Mouse (Mus musculus): ENCODE measurements around the gene Atp6v1g3.
A peak's percentile ranks its signal among the peaks of the same experiment; 100 is the strongest.

The Atp6v1g3 gene

DNA sequence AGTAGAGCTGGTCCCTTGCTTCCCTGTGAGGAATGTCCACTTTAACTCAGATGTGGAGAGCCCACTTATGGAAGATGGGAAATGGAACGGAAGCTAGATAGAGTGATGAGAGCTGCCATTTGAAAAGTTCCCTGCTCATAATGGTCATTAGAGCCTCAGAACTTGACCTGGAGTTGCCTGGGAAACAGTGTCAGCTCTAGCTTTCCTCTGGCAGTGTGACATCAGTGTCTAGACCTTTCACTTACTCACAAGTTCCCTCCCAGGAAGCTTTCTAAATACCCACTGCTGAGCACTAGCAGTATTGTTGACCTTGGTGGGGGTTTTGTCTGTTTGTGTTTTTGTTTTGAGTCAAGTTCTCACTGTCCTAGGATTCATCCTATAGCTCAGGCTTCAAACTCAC, 15.2 kb downstream of the Atp6v1g3 start:
- DNase-seq (ENCODE audit: extremely low read depth, low read depth), result no peak

DNA sequence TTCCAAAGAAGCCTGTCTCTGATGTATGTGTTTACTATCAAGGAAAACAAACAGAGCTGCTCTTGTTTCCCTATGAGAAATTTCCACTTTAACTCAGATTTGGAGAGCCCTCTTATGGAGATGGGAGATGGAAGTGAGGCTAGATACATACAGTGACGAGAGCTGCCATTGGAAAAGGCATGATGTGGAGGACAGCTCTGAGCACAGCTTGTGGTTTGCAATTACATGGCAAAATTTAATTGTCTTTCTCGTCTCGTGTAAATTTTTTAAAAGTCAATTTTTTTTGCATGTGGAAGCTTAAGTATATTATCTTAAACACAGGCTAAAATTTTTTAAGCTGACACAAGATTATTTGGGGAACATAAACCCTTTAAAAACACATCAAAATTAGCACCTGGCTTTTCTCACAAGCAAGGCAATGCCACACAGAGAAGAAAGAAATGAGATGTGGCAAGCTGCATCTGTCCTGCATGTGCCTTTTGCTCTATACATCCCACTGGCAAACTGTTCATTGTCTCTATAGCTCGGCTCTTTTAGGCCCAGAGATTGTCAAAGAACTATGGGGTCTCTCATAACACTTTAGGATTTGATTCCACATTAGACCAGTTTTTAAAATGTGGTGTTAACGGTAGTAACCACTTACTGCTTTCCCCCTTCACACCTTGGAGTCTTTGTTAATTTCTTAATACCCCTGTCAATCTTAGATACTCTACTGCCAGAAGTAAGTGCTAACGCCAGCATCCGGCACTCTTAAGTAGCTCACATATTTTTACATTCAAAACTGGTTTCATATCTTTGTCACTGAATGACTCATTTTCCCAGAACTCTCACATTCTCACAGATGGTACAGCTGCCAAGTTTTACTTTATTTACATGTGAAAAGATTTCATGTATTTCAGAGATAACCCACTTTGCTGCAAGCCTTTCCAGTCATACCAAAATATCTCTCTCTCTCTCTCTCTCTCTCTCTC, 16.2 kb downstream of the Atp6v1g3 start:
- DNase-seq (ENCODE audit: extremely low read depth, low read depth), result no peak

DNA sequence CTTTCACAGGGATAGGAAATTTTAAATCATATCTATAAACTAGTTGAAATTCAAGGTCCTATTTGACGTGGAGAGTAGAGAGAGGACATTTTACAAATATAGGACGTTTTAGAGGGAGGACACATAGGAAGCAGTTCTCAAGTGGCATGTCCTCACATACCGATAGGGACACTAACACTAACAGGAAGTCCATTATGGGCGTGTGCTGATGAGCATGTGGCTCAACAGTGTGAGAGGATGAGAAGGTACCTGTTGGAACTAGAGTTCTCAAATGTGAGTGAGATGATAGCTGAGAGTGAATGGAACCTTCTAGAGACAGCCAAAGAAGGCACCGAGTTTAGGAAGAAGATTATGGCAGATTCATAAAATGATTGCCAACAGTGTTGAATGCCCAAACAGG, 17.9 kb downstream of the Atp6v1g3 start:
- no peak for DNase-seq (ENCODE audit: extremely low read depth, low read depth)

DNA sequence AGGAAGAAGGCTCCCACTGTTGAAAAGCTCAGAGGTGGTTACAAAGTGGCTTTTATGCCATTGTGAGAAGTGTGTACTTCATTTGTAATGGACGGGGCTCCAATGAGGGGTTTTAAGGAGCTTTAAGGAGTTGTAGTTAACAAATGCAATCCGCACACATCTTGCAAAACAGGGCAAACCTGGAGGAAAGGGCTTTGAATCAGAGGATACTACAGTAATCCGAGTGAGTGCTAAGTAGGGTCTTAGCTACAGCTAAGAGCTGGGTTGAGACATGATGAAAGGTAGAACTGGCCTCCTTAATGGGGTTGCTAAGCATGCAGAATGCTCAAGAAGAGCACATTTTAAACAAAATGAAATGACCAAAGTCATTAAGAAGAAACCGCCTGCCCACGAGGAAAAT, 20.9 kb downstream of the Atp6v1g3 start:
- DNase-seq (ENCODE audit: extremely low read depth, low read depth), result no peak

DNA sequence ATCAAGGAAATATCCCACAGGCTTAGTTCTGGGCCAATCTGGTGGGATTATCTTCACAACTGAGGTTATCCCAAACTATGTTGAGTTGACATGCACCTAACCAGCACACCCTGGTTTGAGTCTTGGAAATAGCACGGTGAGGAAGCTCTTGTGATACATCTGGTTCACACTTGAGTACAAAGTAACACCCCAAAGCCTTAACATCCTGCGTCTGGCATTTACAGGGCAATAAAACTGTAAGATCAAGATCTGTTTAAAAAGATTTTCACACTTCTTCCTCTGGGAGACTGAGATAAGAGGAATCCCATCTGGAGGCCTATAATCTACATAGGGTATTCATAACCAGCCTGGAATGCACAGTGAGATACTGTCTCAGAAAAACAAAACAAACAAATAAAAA, 24.6 kb downstream of the Atp6v1g3 start:
- DNase-seq (ENCODE audit: extremely low read depth, low read depth), result no peak

DNA sequence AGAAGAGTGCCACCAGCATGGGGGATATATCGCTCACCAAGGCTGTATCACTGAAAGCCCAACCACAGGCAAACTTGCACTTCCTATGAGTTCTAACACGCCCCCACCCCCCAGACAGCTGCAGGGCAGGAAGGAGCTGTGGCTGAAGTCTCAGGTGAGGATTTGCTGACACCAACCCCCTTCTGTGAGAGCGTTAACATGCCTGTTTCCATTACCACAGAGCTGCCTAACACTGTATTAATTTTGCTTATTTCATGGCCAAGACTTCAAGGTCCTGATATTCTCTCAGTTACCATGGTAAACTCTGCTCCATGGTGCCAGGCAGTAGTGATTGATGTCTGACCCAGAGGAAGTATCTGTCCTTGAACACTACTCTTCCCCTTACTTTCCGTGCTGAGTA, 26.0 kb downstream of the Atp6v1g3 start:
- DNase-seq (ENCODE audit: extremely low read depth, low read depth), result no peak

DNA sequence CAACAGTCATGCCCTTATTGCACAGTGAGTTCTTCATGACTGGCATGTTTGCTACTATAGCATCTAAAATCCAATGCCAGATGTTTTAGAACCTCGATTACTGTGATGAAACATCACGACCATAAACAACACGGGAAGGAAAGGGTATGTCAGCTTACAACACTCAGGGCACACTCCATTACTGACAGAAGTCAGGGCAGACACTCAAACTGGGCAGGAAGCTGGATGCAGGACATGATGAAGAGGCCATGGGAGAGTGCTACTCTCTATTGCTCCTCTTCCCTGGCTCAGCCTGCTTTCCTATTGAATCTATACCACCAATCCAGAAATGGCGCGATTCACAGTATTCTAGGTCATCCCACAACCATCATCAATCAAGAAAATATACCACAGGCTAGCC, 28.4 kb downstream of the Atp6v1g3 start:
- no peak for DNase-seq (ENCODE audit: extremely low read depth, low read depth)

DNA sequence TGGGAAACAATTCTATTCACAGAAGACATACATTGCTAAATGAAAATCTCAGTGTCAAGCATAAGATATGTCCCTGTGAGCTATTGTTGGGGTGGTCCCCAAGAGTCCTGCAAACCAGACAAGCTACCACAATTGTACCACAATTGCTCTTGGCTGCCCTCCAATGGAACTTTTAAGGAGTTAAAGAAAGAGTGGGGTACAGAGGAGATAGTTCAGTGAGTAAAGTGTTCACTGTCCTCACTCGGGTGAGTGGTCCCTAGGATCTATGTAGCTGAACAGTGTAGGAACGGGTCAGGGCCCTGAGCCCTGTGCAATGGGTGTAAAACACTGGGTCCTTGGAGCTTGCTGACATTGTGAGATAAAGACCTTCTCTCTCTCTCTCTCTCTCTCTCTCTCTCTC, 29.2 kb downstream of the Atp6v1g3 start:
- no peak for DNase-seq (ENCODE audit: extremely low read depth, low read depth)

DNA sequence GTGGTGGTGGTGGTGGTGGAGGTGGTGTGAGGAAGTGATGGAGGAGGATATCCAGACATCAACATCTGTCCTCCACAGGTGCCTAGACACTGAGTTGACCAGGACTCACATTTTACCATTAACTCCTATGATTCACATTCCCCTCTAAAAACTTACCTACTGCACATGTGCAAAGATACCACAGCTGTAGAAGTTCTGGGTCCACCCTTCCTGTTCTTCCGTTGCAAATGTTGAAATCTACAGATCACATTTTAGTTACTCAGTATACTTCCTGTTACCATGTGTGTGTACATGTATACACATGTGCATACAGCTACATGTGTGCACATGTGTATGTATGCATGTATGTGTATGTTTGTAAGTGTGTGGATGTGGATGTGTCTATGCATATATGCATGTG, 29.8 kb downstream of the Atp6v1g3 start:
- no peak for DNase-seq (ENCODE audit: extremely low read depth, low read depth)

DNA sequence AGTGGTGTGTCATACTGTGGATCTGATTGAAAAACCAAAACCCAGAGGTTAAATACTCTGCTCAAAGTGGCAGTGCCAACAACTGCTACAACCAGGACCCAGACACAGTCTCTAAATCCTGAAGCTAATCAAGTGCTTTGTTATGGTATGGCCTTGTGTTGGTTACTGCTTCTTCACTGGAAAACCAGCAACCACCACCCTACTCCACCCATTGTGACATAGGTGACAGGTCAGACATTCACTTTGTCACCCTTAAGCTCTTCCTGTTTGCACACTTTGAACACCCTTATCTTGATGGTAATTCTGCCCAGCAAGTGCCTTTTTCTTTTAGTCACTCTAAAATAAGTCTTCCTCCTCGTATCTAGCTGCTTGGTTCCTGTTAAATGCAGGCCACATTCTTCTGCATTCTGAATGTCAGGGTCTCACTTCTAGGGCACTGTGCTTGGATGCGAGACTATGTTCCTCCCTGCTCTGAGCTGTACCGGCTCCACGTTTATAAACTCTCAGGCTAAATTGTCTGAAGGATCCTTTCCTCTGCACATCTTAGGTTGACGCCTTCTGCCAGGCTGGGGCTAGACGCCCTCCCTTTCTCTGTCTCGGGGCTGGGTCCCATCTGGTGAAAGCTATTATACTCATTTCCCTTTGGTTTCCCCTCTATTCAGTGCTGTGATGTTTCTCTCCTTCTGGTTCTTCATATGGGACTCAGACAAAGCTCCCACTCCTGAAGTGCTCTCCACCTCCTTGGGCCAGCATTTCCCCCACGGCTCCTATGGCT, 30.8 kb downstream of the Atp6v1g3 start:
- DNase-seq (ENCODE audit: extremely low read depth, low read depth), result no peak

DNA sequence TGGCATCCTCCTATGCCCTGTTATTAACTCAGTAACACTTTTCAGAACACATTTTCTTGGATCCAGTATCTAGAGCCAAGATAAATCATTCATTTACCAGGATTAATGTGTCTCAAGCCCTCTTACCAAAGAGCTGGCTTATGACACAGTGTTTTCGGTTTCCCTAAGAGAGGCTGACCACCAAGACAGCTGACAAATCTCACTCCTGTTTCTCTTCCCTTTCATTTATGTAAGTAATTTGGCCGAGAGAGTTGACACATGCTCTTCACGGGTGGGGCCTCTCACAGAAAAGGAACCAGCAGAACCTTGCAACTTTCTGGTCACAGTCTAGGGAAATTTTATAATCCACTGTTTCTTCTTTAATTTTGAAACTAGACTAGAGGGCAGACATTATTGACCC, 49.1 kb downstream of the Atp6v1g3 start:
- DNase-seq (ENCODE audit: extremely low read depth, low read depth), result no peak

DNA sequence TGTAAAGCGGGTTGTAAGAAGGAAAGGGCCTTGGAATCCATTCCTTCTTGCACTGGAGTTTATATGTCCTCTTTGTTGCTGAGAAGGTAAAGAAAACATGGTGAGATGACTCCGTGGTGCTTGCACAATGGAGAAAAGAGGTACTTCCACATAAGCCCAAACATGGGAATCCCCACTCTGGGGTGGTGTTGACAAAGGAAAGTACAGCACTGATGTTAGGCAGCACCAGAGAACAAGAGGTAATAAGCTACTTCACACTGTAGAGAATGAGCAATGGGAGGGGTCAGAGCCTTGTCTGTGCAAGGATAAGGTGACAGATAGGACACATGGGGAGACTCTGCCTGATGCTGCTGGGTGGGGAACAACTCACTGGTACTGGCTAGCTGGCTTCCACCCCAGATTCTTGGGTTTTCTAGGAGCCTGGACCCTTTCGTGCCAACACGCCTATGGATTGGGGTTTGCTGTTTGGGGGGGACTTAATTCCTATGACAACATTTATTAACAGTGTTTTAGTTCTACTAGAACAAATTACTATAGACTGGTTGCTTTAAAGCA, 49.6 kb downstream of the Atp6v1g3 start:
- no peak for DNase-seq (ENCODE audit: extremely low read depth, low read depth)

DNA sequence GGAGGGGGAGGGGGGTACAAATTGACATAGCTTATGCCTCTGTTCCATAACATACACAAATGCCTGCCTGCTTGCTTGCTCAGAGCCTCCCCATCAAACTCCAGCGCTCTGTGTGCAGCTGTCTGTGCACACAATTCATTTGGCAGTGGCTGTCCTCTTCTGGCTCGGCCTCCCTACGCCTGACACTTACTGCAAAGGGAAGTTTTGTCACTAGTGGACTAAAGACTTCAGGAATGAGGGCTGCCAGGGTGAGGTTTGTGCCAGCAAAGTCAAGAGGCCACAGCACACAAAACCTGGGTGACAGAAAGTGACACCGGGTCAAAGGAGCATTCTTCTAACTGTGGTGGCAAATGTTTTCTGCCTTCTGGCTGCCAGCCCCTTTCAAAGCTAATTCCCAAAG, 52.6 kb downstream of the Atp6v1g3 start:
- no peak for DNase-seq (ENCODE audit: extremely low read depth, low read depth)

DNA sequence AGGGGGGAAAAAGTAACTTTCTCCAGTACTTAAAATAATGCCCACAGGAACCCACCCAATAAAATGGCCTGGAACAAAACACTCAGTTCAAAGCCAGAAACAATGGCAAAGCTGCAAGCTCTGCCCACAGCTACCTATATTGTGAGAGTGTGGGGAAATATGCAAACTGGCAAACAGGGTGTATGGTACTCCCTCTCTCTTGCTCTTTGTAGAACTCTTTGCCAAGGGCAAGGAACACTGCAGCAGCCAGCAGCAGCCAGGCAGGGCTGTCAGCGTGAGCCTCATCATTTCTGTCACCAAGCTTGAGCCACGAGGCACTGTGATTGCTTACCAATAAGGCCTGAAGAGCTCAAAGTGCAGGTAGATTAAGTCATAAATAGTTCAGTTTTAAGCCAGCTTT, 53.0 kb downstream of the Atp6v1g3 start:
- DNase-seq (ENCODE audit: extremely low read depth, low read depth), result no peak

DNA sequence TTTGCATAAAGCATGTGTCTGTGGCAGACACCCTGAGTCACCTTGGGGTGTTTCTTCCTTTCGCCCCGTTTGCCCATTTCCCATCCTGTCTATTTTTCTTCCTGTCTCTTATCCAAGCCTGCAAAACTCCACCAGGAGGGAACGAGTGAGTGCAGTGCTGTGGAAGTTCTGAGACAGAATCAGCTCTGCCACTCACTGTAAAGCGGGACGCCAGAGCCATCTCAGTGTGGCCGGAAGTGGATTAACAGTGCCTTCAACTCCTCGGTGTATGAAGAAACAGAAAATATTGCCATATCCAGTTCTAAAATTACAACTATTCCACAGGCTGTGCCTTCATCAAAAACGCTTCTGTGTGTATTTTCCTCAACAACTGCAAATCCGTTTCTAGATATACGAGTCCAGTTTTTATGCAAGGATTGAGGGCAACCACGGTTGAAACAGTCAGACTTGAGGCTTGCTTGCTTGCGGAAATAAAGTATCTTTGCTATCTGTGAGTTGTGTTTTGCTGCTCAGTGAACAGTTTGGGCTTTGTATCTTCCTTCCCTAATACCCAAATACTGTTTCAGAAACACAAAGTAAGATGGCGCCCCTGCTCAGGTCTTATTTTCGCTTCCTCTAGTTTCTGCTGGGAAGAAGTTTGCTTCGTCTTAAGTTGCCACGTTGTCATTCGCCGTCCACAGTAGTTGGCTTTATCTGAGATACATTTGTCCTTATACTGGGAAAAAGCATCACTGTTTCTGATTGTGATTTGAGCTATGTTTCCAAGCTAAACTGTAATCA, 54.1 kb downstream of the Atp6v1g3 start:
- no peak for DNase-seq (ENCODE audit: extremely low read depth, low read depth)

DNA sequence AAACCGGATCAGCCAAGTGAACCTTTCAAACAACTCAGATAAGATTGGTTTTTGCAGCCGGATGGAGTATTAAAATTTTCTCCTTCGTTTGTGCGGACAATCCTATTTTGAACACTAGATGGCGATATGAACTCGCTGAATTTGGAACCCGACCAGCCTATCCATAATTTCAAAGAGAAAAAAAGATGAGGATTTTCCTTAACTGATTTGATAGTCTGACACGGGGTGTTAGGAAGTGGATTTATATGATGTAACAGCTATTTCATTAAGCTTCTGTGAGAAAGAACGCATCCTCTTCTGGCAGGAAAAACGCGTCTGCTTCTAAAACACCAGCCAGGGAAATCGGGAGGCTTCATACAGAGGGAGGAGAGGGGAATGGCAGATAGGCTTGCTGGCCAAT, 54.8 kb downstream of the Atp6v1g3 start:
- DNase-seq (ENCODE audit: extremely low read depth, low read depth), result peak; percentile 22

DNA sequence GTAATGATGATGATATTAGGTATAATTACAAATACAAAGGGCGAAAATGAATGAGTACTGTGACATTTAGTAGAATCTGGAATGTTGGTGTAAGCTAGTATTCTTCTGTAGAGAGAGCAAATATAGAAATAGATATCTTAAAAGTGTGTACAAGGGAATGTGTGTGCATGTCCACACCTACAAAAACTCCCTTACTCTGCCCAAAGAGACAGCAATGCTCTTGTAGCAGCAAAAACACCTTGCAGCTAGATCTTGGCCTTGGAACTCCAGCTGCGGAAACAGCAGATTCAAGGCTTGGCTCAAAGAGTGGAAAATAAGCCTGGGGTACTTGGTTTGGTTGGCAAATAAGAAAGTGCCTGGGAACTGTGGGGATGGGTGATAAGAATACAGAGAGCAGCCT, 57.0 kb downstream of the Atp6v1g3 start:
- DNase-seq (ENCODE audit: extremely low read depth, low read depth), result no peak

DNA sequence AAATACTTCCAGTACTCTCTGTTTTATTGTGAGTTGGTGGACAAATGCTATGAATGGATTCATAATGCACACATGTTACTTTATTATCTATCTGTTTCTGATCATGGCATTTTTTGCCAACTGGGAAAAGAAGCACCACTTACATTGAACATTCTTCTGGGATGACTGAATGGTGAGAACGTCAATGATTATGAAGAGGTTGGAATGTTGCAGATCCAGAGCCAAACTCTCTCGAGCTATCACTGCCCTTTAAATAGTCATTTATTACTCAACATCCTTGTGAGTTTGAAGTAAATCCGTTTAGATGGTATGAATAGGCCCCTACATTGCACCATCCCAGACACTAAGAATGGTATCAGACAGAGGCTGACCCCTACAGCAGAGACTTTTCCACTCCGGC, 58.1 kb downstream of the Atp6v1g3 start:
- DNase-seq (ENCODE audit: extremely low read depth, low read depth), result no peak

DNA sequence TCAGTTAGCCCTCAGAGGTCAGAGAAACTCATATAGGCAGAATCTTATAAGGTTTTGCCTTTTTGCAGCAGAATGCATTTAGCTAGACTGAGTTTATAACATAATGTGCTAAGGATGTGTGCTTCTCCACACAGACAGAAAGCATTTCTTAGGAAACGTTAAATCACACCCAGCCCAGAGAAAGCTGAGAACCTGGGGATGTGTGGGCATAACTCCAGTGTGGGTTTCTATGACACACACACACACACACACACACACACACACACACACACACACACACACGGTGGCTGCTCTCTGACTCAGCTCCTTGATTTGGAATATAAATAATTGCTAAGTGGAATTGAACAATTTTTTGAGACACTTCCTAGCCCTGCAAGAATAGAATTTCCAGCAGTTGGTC, 61.2 kb downstream of the Atp6v1g3 start:
- DNase-seq (ENCODE audit: extremely low read depth, low read depth), result no peak

DNA sequence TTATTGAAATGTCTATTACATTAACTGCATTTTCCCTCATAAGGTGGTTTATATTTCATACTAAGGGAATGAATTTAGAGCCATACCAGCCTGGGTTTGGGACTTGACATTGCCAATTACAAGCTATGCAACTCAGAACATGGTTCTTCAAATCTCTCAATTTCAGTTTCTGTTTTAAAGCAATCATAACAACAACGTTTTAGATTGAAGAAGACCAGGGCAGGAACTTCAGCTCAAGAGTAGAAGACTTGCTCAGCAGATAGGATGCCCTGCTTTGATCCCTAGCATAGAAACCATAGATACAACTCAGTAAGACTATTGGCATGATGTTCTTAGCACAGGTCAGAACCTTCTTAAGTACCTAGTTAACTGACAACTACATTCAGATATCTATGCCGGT, 63.9 kb downstream of the Atp6v1g3 start:
- no peak for DNase-seq (ENCODE audit: extremely low read depth, low read depth)

Measured in MEL-GATA-1-ER (cell line).